Mouse (Mus musculus) heart, adult 2 months (tissue): ENCODE results near the gene Gm49661. TPM values are rescaled to one million over a fixed set of nuclear protein-coding genes. Genes with fewer than 3 reads are reported as not detected.

Source experiments
- DNase-seq, 2 experiments: peaks; one replicate each; pipeline ENCODE4 v3.0.0; 2021
- H3K27ac ChIP-seq: fragments of 200-600 bp; 2 replicates; pipeline ENCODE4 v1.8.1; 2022
- H3K27me3 ChIP-seq: fragments of 200-500 bp; 2 replicates; pipeline ENCODE4 v1.6.1; 2012; ENCODE audit warnings: mild to moderate bottlenecking, low read length, inconsistent platforms, mixed read lengths; ENCODE audit not compliant: control insufficient read depth, insufficient read depth
- H3K36me3 ChIP-seq: fragments of 200-500 bp; 2 replicates; pipeline ENCODE4 v1.6.1; 2012; ENCODE audit warnings: low read length, inconsistent platforms; ENCODE audit not compliant: control insufficient read depth, insufficient read depth
- H3K4me1 ChIP-seq: fragments of 200-500 bp; 2 replicates; pipeline ENCODE4 v1.6.1; 2011; ENCODE audit warnings: low read length; ENCODE audit not compliant: control insufficient read depth, insufficient read depth
- H3K4me3 ChIP-seq: fragments of 200-600 bp; 2 replicates; pipeline ENCODE4 v1.8.1; 2022
- H3K79me2 ChIP-seq: fragments of 200-500 bp; replicated peaks from 2 replicates; pipeline ENCODE4 v1.6.1; 2012; ENCODE audit warnings: mild to moderate bottlenecking, inconsistent platforms, low read length, moderate library complexity, mixed read lengths; ENCODE audit not compliant: control insufficient read depth, insufficient read depth
- H3K9ac ChIP-seq: fragments of 200-500 bp; 2 replicates; pipeline ENCODE4 v1.6.1; 2012; ENCODE audit warnings: low read depth, mild to moderate bottlenecking, control low read depth, inconsistent platforms, low read length, mixed read lengths
- CTCF ChIP-seq: fragments of 200-600 bp; IDR thresholded peaks from 2 replicates; pipeline ENCODE4 v1.8.1; 2022; ENCODE audit warnings: antibody characterized with exemption, mild to moderate bottlenecking, moderate library complexity
- EP300 ChIP-seq: fragments of 200-500 bp; IDR thresholded peaks from 2 replicates; pipeline ENCODE4 v1.6.1; 2011; ENCODE audit warnings: low read depth, low read length, control low read depth; ENCODE audit not compliant: insufficient read depth
- POLR2A ChIP-seq: fragments of 200-500 bp; IDR thresholded peaks from 2 replicates; pipeline ENCODE4 v1.6.1; 2011; ENCODE audit warnings: mild to moderate bottlenecking, low read depth, low read length, control low read depth; ENCODE audit not compliant: insufficient read depth
- WGBS: fragments of 180-500 bp; shearing (Covaris S2); methylation state at CpG from one replicate; pipeline ENCODE4 v1.1.7; 2018; 5-methylcytosine and 5-hydroxymethylcytosine counted together
- intact Hi-C: fragments of 180-260 bp; cut with DNase I; formaldehyde crosslinking; loops from one replicate; pipeline ENCODE4 v1.15.1; 2025
- polyA plus RNA-seq: library from polyadenylated mRNA; depleted of rRNA; stranded (reverse); fragments of >200 nt; gene quantifications from 2 replicates; pipeline ENCODE4 v1.2.3, GENCODE M21; 2012
- total RNA-seq, 2 experiments: library from RNA; stranded (reverse); gene quantifications; 2 replicates each; pipeline ENCODE4 v1.2.3; 2021

The Gm49661 gene
- total and polyA plus RNA-seq, 3 experiments, result 1.3 to 2.1 TPM; not detected in 1

DNA sequence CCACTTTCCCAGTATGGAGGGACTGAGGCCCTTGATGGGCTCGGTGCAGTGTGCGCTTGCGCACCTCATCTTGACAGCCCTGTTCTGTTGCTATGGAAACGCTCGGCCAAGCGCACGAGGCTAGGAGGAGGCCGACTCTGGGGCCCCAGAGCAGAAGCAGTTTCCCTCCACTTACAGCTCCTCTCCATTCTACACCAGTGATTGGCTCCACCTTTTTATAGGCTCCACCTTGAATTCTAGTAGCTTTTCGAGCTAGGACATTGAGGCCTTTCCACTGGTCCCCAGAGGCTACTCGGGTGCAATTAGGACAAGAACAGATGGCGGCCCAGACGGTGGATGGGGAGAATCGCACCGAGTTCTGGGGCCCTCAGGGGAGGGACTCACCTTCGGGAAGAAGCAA lies 34.4 kb downstream of the Gm49661 start:
- 4% methylated on average over 15 of the region's 15 CpGs for WGBS
- Histone ChIP-seq H3K27me3 (peaks cover 31% of the 10 kb centered on the region), H3K79me2 (no peaks in the 10 kb centered on the region), H3K4me3 (no peak overlapping the region), H3K9ac (no peak overlapping the region), H3K27ac (no peak overlapping the region), H3K4me1 (no peaks in the 10 kb centered on the region), H3K36me3 (no peaks in the 10 kb centered on the region)
- TF ChIP-seq EP300 (no peak), POLR2A (no peak), CTCF (no peak)
- DNase-seq, result no peak
- intact Hi-C loops, result no loop called here

DNA sequence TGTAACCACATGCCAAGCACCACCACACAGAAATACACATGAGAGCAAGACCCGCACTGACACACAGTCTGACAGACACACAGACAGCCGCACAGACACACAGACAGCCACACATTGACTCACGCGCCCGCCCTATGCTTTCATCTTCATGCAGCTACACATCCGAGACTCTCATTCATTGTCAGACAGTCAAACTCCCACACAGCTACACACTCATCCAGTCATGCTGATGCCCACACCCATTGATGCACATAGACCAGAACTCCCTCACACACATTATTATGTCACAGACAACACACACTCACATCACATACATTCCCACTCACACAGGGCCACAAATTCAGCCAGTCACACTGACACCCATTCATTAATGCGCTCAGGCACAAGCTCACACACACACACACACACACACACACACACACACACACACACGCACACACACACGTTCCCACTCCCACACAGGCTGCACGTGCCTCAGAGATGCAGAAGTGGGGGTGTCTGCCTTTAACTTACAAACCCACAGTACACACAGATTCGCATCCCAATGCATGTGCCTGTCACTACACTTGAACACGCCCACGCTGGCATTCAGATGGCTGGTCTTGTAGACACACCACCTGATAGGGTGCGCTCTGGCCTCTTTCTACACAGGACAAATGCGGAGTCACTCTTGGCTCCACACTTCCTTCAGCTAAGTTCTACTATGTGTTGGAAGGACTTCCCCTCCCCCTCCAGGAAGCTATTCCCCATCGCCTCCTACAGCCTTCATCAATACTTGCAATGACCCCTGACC lies 35.3 kb downstream of the Gm49661 start:
- Histone ChIP-seq H3K79me2 (no peaks in the 10 kb centered on the region), H3K4me3 (no peak overlapping the region), H3K27me3 (peaks cover 34% of the 10 kb centered on the region), H3K36me3 (no peaks in the 10 kb centered on the region), H3K4me1 (no peaks in the 10 kb centered on the region), H3K9ac (no peak overlapping the region), H3K27ac (no peak overlapping the region)
- intact Hi-C loops, result no loop called here
- no peak for DNase-seq
- WGBS, result 74% methylated on average over 16 of the region's 16 CpGs
- no peak for TF ChIP-seq EP300
- TF ChIP-seq POLR2A, result no peak
- no peak for TF ChIP-seq CTCF

DNA sequence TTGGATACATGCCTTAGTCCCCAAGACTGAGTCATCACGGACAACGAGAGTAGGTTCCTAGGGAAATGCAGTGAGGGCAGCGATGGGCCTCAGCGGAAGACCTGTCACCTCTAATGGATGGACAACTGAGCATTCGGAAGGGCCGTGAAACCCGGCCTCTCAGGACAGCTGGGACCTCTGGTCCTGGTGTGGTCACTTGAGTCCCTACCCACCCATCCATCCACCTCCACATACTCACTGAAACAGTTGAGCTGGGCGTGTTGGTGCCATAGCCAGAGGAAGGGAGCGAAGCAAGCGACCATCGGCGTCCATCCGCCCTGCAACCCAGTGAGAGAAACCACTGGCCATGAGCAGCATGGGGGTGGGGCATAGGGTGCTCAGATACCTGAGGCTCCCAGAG lies 38.7 kb downstream of the Gm49661 start:
- WGBS, result 79% methylated on average over 13 of the region's 13 CpGs
- Histone ChIP-seq H3K4me3 (no peak overlapping the region), H3K79me2 (no peaks in the 10 kb centered on the region), H3K27me3 (peaks cover 15% of the 10 kb centered on the region), H3K9ac (no peak overlapping the region), H3K4me1 (no peaks in the 10 kb centered on the region), H3K27ac (no peak overlapping the region), H3K36me3 (no peaks in the 10 kb centered on the region)
- intact Hi-C loops, result no loop called here
- DNase-seq, result no peak
- TF ChIP-seq EP300, result no peak
- TF ChIP-seq CTCF, result no peak
- TF ChIP-seq POLR2A, result no peak

DNA sequence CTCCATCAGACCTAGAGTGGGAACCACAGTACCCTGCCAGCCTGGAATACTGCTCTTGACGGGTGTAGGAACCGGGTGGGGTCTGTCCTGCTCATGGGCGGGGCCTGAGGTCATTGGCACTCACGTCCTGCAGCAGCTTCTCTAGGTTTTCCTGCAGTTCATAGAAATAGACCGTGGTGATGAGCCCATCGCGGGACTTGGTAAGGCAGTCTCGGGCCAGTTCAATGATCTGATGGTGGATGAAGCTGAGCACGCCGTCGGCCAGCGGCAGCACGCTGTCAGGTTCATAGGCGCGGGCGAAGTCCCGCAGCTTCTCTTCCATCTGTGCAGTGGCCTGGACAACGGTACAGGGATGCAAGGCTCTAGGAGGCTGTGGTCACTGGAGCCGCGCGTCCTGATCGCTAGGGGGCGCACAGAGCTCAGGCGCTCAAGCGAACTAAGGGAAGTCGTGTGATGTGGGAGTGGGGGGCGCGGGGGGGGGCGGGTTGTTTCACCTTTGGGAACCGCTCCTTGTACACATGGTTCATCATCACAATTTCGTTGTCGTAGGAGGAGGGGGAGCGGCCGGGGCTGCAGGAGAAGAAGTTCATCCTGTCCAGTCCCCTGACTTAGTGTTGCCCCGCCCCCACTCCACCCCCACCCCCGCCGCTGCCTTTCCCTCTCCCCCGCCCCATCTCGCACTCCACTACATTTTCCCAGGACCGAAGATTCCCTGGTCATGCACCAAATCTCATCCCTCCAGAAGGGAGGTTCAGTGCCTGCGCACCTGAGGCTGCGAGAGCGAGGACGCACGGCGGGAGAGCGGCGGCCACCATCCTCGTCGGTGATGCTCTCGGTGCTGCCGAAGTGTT lies 40.6 kb downstream of the Gm49661 start:
- Histone ChIP-seq H3K36me3 (no peaks in the 10 kb centered on the region), H3K4me3 (no peak overlapping the region), H3K4me1 (no peaks in the 10 kb centered on the region), H3K27ac (no peak overlapping the region), H3K9ac (no peak overlapping the region), H3K27me3 (peaks cover 6% of the 10 kb centered on the region; the same call in 1 of the 2 replicates), H3K79me2 (no peaks in the 10 kb centered on the region)
- WGBS, result 6% methylated on average over 48 of the region's 52 CpGs
- intact Hi-C loops, result loop anchor here (1.0 kb wide), 1 partner anchor 70 kb away; no protein-coding TSS in a partner anchor
- peak; percentile 72 for TF ChIP-seq CTCF
- no peak for TF ChIP-seq POLR2A
- peak; percentile 64 to 77 for DNase-seq

DNA sequence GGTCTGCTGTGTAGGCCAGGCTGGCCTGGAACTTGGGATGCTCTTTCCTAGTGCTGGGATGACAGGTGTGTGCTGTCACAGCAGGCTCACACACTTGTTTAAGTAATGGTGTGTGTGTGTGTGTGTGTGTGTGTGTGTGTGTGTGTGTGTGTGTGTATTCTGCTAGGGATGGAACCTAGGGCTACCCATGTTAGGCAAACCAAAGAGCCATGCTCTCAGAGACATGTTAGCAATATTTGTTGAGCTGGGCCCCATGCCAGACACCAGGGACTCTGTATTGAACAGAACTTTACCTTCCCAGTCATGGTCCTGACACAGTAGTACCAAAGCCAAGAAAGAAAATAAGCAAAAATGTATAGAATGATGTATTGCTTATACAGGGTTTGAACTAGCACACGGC lies 41.7 kb downstream of the Gm49661 start:
- no peak for DNase-seq
- Histone ChIP-seq H3K27ac (no peak overlapping the region), H3K4me1 (no peaks in the 10 kb centered on the region), H3K79me2 (no peaks in the 10 kb centered on the region), H3K27me3 (peaks cover 5% of the 10 kb centered on the region; the same call in 1 of the 2 replicates), H3K4me3 (no peak overlapping the region), H3K36me3 (no peaks in the 10 kb centered on the region), H3K9ac (no peak overlapping the region)
- intact Hi-C loops, result no loop called here
- no peak for TF ChIP-seq EP300
- TF ChIP-seq CTCF, result no peak
- TF ChIP-seq POLR2A, result no peak
- WGBS, result 83% methylated on average over 1 of the region's 1 CpGs

DNA sequence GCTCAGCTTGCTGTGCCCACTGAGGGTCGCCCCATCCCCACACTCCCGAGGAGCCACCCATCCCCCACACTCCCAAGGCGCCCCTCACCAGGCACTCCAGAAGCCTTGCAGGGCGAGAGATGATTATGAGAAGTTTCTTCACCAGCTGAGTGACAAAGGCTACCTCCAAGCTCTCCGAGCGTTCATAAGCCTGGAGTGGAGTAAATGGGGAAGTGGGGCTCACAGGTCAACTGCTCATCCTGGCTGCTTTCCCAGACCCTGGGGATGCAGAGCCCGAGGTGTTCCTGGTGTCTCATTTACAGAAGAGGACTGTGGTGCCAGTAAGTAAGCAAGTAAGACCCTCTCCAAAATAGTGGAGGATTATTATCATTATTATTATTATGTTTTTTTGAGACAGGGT lies 43.7 kb downstream of the Gm49661 start:
- H3K36me3 ChIP-seq, result no peaks in the 10 kb centered on the region
- intact Hi-C loops, result no loop called here
- no peaks in the 10 kb centered on the region for H3K79me2 ChIP-seq
- H3K4me1 ChIP-seq, result no peaks in the 10 kb centered on the region
- peaks cover 5% of the 10 kb centered on the region; the same call in 1 of the 2 replicates for H3K27me3 ChIP-seq
- WGBS, result 57% methylated on average over 7 of the region's 7 CpGs
- DNase-seq, result no peak
- no peak overlapping the region for H3K9ac ChIP-seq
- H3K27ac ChIP-seq, result no peak overlapping the region
- TF ChIP-seq POLR2A (no peak), CTCF (no peak), EP300 (no peak)
- H3K4me3 ChIP-seq, result no peak overlapping the region
